In the genomic region with DNA sequence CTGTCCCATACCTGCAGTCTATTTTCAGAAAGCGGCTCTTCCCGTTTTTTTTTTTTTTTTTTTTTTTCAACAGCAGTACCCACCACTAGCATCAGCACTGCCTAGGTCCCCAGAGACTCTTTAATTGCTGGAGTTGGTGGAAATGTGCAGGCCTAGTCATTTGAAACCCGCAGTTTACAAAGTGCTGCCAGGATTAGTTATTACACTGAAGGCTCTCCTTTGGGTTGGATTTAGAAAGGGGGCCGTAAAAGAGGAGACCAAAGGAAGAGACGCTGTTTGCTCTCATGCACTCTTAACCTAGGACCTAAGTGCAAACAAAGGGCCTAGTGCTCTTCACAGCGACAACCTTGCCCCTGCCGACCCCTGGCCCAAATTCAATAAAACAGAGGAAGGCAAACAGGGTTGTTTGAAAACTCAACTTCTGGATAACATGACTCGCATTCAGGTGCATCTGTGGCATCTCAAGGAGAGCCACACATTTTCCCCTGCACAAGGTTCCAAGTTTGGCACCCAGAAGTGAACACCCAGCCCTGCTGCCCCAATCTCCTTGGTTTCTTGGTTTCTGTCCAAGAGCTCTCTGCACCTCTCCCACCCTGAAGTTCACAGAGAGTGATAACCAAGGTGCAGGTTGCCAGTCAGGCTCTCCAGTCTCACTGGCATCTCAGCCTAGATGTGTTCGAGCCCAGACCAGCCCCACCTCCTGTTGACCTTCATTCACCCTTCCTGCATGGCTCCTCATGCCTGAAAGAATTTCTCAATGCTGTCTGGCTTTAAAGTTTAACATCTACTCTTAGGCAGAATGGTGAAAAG, we compare ENCODE assay signal across 9 mouse cellular contexts. TPM values are rescaled to one million over a fixed set of nuclear protein-coding genes. Genes with fewer than 3 reads are reported as not detected.
DNase-seq lines count a peak whose midpoint lies in the region; ATAC-seq lines count a peak whose summit lies in the region.
"Had no signal": no experiment of that assay in that cellular context is flagged by ENCODE, and none has a peak within 500 bp of the region (broad histone marks: within the 10 kb centered on the region; RNA-seq: fewer than 3 reads in every experiment).

No protein-coding gene starts in this region.

- DNase-seq in forebrain, embryonic 14.5 days (ENCODE audit: low spot score), result no peak
- no peak for DNase-seq in forebrain, embryonic 11.5 days (ENCODE audit: low spot score)
- DNase-seq in liver, result peak; percentile 20
- DNase-seq in cerebellum, adult 18-20 months, result no peak
- DNase-seq in gastrocnemius, postnatal 10 days, result no peak
- no peak for DNase-seq in retina, postnatal 1 day

- H3K27ac ChIP-seq in forebrain, embryonic 14.5 days (ENCODE audit: low read depth, low read length), result no peak overlapping the region
- no peak overlapping the region for H3K27ac ChIP-seq in forebrain, embryonic 11.5 days (ENCODE audit: low read depth, low read length)
- H3K27ac ChIP-seq in brown adipose tissue, adult 24 weeks (replicated peaks; ENCODE audit: low read depth, low read length), result peak overlapping the region; percentile 74
- no peak overlapping the region for H3K27ac ChIP-seq in hindbrain, embryonic 16.5 days (ENCODE audit: low read depth, low read length)
- H3K27ac ChIP-seq: intestine, embryonic 15.5 days had no signal

- H3K9me3 ChIP-seq in forebrain, embryonic 14.5 days (replicated peaks; ENCODE audit: control insufficient read depth, low read length), result no peaks in the 10 kb centered on the region
- no peaks in the 10 kb centered on the region for H3K9me3 ChIP-seq in forebrain, embryonic 11.5 days (ENCODE audit: control insufficient read depth, low read length)
- H3K9me3 ChIP-seq in hindbrain, embryonic 16.5 days (ENCODE audit: control insufficient read depth, low read length), result no peaks in the 10 kb centered on the region
- H3K9me3 ChIP-seq: intestine, embryonic 15.5 days had no signal

- H3K4me3 ChIP-seq in forebrain, embryonic 14.5 days (ENCODE audit: low read depth, low read length), result no peak overlapping the region
- no peak overlapping the region for H3K4me3 ChIP-seq in forebrain, embryonic 11.5 days (ENCODE audit: low read depth, low read length)
- no peak overlapping the region for H3K4me3 ChIP-seq in brown adipose tissue, adult 24 weeks (ENCODE audit: insufficient read depth, low read depth, low read length)
- no peak overlapping the region for H3K4me3 ChIP-seq in hindbrain, embryonic 16.5 days (ENCODE audit: low read length)
- H3K4me3 ChIP-seq: intestine, embryonic 15.5 days had no signal

- H3K9ac ChIP-seq in forebrain, embryonic 14.5 days (ENCODE audit: low read length), result no peak overlapping the region
- H3K9ac ChIP-seq in forebrain, embryonic 11.5 days (ENCODE audit: low read length), result no peak overlapping the region
- H3K9ac ChIP-seq in hindbrain, embryonic 16.5 days (ENCODE audit: low read depth, low read length), result no peak overlapping the region
- H3K9ac ChIP-seq: intestine, embryonic 15.5 days had no signal

- WGBS in forebrain, embryonic 14.5 days, result 51% methylated on average over 9 of the region's 9 CpGs
- WGBS in forebrain, embryonic 11.5 days, result 37% methylated on average over 9 of the region's 9 CpGs
- 26% methylated on average over 9 of the region's 9 CpGs for WGBS in hindbrain, embryonic 16.5 days

- no peak overlapping the region for H3K4me2 ChIP-seq in forebrain, embryonic 14.5 days (ENCODE audit: low read length)
- H3K4me2 ChIP-seq in forebrain, embryonic 11.5 days (ENCODE audit: low read depth, low read length, severe bottlenecking), result no peak overlapping the region
- H3K4me2 ChIP-seq in hindbrain, embryonic 16.5 days (ENCODE audit: low read length), result no peak overlapping the region
- H3K4me2 ChIP-seq: intestine, embryonic 15.5 days had no signal

- H3K4me1 ChIP-seq in forebrain, embryonic 14.5 days (ENCODE audit: control insufficient read depth, insufficient read depth, low read length), result peaks cover 10% of the 10 kb centered on the region; the same call in 1 of the 2 replicates
- peaks cover 5% of the 10 kb centered on the region; the same call in 1 of the 2 replicates for H3K4me1 ChIP-seq in forebrain, embryonic 11.5 days (replicated peaks; ENCODE audit: control insufficient read depth, insufficient read depth, low read length)
- H3K4me1 ChIP-seq in brown adipose tissue, adult 24 weeks (ENCODE audit: control insufficient read depth, insufficient read depth, insufficient read length, low read length), result peaks cover 11% of the 10 kb centered on the region
- H3K4me1 ChIP-seq in hindbrain, embryonic 16.5 days (ENCODE audit: control insufficient read depth, insufficient read depth, low read depth, low read length), result peaks cover 14% of the 10 kb centered on the region

- no peaks in the 10 kb centered on the region for H3K36me3 ChIP-seq in forebrain, embryonic 14.5 days (ENCODE audit: control insufficient read depth, insufficient read depth, low read length)
- H3K36me3 ChIP-seq in forebrain, embryonic 11.5 days (ENCODE audit: control insufficient read depth, insufficient read depth, low read length), result no peaks in the 10 kb centered on the region
- no peaks in the 10 kb centered on the region for H3K36me3 ChIP-seq in hindbrain, embryonic 16.5 days (ENCODE audit: control insufficient read depth, insufficient read depth, low read length)
- H3K36me3 ChIP-seq: intestine, embryonic 15.5 days had no signal

- no peaks in the 10 kb centered on the region for H3K27me3 ChIP-seq in forebrain, embryonic 14.5 days (replicated peaks; ENCODE audit: control insufficient read depth, insufficient read depth, low read length)
- H3K27me3 ChIP-seq in forebrain, embryonic 11.5 days (ENCODE audit: control insufficient read depth, insufficient read depth, low read length), result no peaks in the 10 kb centered on the region
- H3K27me3 ChIP-seq in hindbrain, embryonic 16.5 days (replicated peaks; ENCODE audit: control insufficient read depth, insufficient read depth, low read length), result no peaks in the 10 kb centered on the region
- H3K27me3 ChIP-seq: intestine, embryonic 15.5 days had no signal

- ATAC-seq in forebrain, embryonic 14.5 days, result peak; percentile 12; the same call in 1 of the 2 replicates
- ATAC-seq in forebrain, embryonic 11.5 days (replicated peaks; ENCODE audit: low FRiP score), result no peak
- ATAC-seq in hindbrain, embryonic 16.5 days, result peak; percentile 40; the same call in 1 of the 2 replicates

RNA-seq across cellular contexts. Expression of a gene that starts 34.0 kb away (rescaled TPM):
- 3.5 and 4.9 TPM in 2 replicates for polyA plus RNA-seq in forebrain, embryonic 14.5 days (2014; fragmentation: Nextera tagmentation; extraction: Ambion mirVana)
- polyA plus RNA-seq in forebrain, embryonic 11.5 days (2014; fragmentation: Nextera tagmentation; extraction: Ambion mirVana), result 1.2 and 2.2 TPM in 2 replicates
- polyA plus RNA-seq in brown adipose tissue, adult 24 weeks (2012; ENCODE audit: insufficient read depth, insufficient read length, missing spikeins), result 12.9 and 32.9 TPM in 2 replicates
- polyA plus RNA-seq in hindbrain, embryonic 16.5 days (2015; fragmentation: Nextera tagmentation; extraction: Ambion mirVana), result 5.5 and 7.1 TPM in 2 replicates
- 1 to 10 TPM; 5.1 to 7.5 TPM for total RNA-seq in gastrocnemius, postnatal 10 days (2021)
